Mouse (Mus musculus) stomach, embryonic 16.5 days (tissue): ENCODE measurements around the gene Hcrtr2. TPM values are rescaled to one million over a fixed set of nuclear protein-coding genes. Genes with fewer than 3 reads are reported as not detected.

ENCODE experiments used
- ATAC-seq: fragments of 200-750 bp; cut with Nextera tagmentation; 2 replicates; pipeline ENCODE4 v1.8.0; 2017; ENCODE audit warnings: moderate number of reproducible peaks, moderate TSS enrichment; ENCODE audit not compliant: insufficient read depth, low FRiP score
- H3K27ac ChIP-seq: fragments of 300-500 bp; sonication (generic); 2 replicates; pipeline ENCODE4 v1.5.1; 2014; ENCODE audit warnings: low read length
- H3K27me3 ChIP-seq: fragments of 300-500 bp; sonication (generic); 2 replicates; pipeline ENCODE4 v1.6.1; 2014; ENCODE audit warnings: low read length, control low read depth, mixed read lengths; ENCODE audit not compliant: control insufficient read depth, insufficient read depth
- H3K36me3 ChIP-seq: fragments of 300-500 bp; sonication (generic); 2 replicates; pipeline ENCODE4 v1.6.1; 2014; ENCODE audit warnings: low read length; ENCODE audit not compliant: control insufficient read depth, insufficient read depth
- H3K4me1 ChIP-seq: fragments of 300-500 bp; sonication (generic); 2 replicates; pipeline ENCODE4 v1.6.1; 2014; ENCODE audit warnings: low read length, control low read depth, mixed read lengths; ENCODE audit not compliant: control insufficient read depth, insufficient read depth
- H3K4me2 ChIP-seq: fragments of 300-500 bp; sonication (generic); 2 replicates; pipeline ENCODE4 v1.6.1; 2014; ENCODE audit warnings: low read depth, low read length, mixed read lengths
- H3K4me3 ChIP-seq: fragments of 300-500 bp; sonication (generic); replicated peaks from 2 replicates; pipeline ENCODE4 v1.5.1; 2014; ENCODE audit warnings: mild to moderate bottlenecking, low read length
- H3K9ac ChIP-seq: fragments of 300-500 bp; sonication (generic); 2 replicates; pipeline ENCODE4 v1.6.1; 2014; ENCODE audit warnings: low read length
- H3K9me3 ChIP-seq: fragments of 300-500 bp; sonication (generic); replicated peaks from 2 replicates; pipeline ENCODE4 v1.6.1; 2016; ENCODE audit warnings: low read length, control low read depth; ENCODE audit not compliant: control insufficient read depth
- WGBS: fragments of 180-500 bp; shearing (Covaris S2); extraction: QIAGEN DNeasy Blood & Tissue Kit; methylation state at CpG from one replicate; pipeline ENCODE4 v1.1.7; 2014; 5-methylcytosine and 5-hydroxymethylcytosine counted together
- polyA plus RNA-seq: library from polyadenylated mRNA; unstranded; fragments of >200 nt; fragmentation: Nextera tagmentation; extraction: Ambion mirVana; gene quantifications from 2 replicates; pipeline ENCODE4 v1.2.1, GENCODE M21; 2015

The Hcrtr2 gene
- 0.10 TPM in 1 of 2 replicates, not detected in the other for polyA plus RNA-seq

DNA sequence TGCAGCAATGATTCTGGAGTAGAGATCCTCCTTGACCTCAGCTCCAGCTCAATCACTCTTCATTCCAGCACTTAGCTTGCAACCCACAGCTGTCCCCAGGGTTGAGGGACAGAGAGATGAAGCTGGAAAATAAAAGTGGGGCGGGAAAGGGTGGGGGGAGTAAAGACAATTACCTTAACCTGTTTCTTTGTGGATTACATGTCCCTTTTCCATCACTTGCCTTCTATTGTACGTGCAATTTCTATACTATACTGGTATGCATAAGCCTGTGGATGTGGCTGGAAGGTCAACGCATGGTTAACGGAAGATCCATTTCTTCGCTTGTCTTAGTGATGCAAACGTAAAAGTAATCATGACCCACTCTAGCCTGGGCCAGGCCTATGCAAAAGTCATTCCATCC lies at the start of gene Hcrtr2:
TSS of gene Hcrtr2 (minus strand) at position 101 of the 400 bp plus-strand sequence.
- peak within 1 kb of the TSS; percentile 89 for H3K4me2 ChIP-seq
- 72% methylated on average over 6 of the region's 6 CpGs for WGBS
- H3K36me3 ChIP-seq, result no peaks in the 10 kb centered on the region
- H3K4me1 ChIP-seq, result peaks cover 8% of the 10 kb centered on the region
- no peak for ATAC-seq
- H3K4me3 ChIP-seq, result peak within 1 kb of the TSS; percentile 47
- H3K27me3 ChIP-seq, result peaks cover 10% of the 10 kb centered on the region
- H3K9me3 ChIP-seq, result no peaks in the 10 kb centered on the region
- H3K27ac ChIP-seq, result no peak within 1 kb of the TSS
- H3K9ac ChIP-seq, result peak within 1 kb of the TSS; percentile 43; the same call in 1 of the 2 replicates

DNA sequence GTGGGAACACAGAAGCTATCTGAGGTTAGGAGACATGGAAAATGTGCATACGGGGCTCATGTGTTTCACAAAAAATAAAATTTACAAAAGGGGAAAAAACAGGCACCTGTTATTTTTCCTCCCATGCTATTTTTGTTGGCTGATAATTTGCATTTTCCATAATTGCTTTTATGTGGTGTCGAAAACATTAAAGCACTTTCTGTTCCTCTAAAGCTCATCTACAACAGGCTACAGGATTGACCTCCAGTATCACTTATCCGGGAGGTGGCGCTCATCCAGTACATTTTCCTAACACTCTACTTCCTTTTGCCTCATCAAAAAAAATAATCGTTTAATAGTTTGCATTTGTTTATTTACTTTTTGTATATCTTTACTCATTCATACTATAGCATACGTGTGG lies 41.2 kb upstream of the Hcrtr2 start:
- Histone ChIP-seq H3K9me3 (no peaks in the 10 kb centered on the region), H3K4me2 (no peak overlapping the region), H3K27me3 (no peaks in the 10 kb centered on the region), H3K27ac (no peak overlapping the region), H3K4me3 (no peak overlapping the region), H3K4me1 (no peaks in the 10 kb centered on the region), H3K36me3 (no peaks in the 10 kb centered on the region), H3K9ac (no peak overlapping the region)
- ATAC-seq, result no peak
- WGBS, result 81% methylated on average over 6 of the region's 6 CpGs

DNA sequence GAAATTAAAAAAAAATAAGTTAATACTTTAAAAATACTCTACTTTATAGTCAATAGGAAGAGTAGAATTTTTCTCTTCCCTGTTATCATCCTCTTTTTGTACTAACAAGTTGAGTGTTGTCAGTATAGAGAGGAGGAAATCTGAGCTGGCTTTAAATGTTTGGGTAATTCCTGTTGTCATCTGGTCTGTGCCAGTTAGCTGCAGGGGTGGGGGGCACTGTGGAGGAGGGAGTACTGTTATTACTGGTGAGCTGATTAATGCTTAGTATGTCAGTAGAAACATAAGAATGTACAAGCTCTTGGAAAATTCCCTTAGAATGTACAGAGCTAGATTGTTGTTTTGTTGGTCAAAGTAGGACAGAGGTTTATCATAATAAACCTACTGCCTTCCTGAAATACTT lies 36.7 kb upstream of the Hcrtr2 start:
- Histone ChIP-seq H3K4me2 (no peak overlapping the region), H3K27ac (no peak overlapping the region), H3K36me3 (no peaks in the 10 kb centered on the region), H3K27me3 (no peaks in the 10 kb centered on the region), H3K9ac (no peak overlapping the region), H3K4me1 (no peaks in the 10 kb centered on the region), H3K4me3 (no peak overlapping the region), H3K9me3 (no peaks in the 10 kb centered on the region)
- no peak for ATAC-seq

DNA sequence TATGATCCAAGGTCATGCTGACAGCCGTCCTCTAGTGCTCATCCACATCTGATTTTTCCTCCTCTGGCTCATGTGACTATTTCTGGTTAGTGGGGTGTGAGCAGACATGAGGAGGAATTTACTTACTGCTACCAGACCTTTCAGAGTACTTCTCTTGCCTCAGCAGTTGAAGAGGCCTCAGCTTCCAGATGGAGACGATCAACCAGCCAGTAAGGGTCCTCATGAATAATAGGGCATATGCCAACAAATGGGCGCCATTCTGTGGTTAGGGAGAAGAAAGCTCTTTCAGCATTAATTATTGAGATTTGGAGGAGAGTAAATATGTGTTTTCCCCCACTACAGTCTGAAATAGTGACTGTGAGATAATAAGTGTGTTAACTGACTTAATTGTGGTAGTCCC lies 28.7 kb upstream of the Hcrtr2 start:
- no peaks in the 10 kb centered on the region for H3K36me3 ChIP-seq
- H3K4me3 ChIP-seq, result no peak overlapping the region
- H3K9me3 ChIP-seq, result no peaks in the 10 kb centered on the region
- H3K27me3 ChIP-seq, result no peaks in the 10 kb centered on the region
- no peak overlapping the region for H3K27ac ChIP-seq
- H3K9ac ChIP-seq, result no peak overlapping the region
- no peak overlapping the region for H3K4me2 ChIP-seq
- no peaks in the 10 kb centered on the region for H3K4me1 ChIP-seq
- 72% methylated on average over 3 of the region's 3 CpGs for WGBS
- ATAC-seq, result no peak

DNA sequence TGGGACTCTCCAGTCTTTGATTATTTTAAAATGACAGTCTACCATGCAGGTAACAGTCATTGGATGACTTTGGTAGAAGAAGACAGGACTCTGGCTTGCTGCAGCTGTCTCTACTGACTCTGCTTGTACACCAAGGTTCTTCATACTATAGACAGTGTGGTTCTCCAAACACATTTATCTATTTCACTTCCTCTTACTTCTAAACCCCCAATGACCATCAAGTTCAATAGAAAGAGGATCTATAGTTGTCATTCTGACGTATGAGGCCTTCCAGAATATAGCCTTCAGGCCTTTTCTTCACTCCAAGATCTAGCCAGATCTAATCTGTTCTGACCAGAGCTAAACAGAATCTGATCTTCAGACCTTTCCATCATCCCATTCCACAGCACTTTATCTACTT lies 23.6 kb upstream of the Hcrtr2 start:
- Histone ChIP-seq H3K4me1 (no peaks in the 10 kb centered on the region), H3K4me3 (no peak overlapping the region), H3K27me3 (no peaks in the 10 kb centered on the region), H3K4me2 (no peak overlapping the region), H3K9ac (no peak overlapping the region), H3K9me3 (no peaks in the 10 kb centered on the region), H3K36me3 (no peaks in the 10 kb centered on the region), H3K27ac (no peak overlapping the region)
- no peak for ATAC-seq
- 87% methylated on average over 1 of the region's 1 CpGs for WGBS

DNA sequence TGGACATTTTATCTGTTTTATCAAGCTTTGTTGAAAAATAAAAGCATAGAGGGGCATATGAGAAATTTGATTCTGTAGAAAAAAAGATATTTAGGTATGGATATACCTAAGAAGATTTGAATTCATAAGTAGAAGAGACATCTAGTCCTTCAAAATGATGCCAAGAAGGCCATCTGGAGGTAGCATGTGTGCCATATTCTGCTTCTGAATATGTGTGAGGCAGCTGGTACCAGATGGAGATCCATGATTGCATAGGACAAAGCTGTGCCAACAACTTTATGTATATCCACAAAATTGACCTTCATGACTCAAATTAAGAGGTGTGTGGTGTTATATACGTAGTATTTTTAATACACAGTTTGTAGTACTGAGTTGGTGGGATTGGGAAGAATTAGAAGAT lies 7.4 kb upstream of the Hcrtr2 start:
- H3K4me2 ChIP-seq, result no peak overlapping the region
- H3K9ac ChIP-seq, result no peak overlapping the region
- no peaks in the 10 kb centered on the region for H3K36me3 ChIP-seq
- no peak overlapping the region for H3K27ac ChIP-seq
- no peaks in the 10 kb centered on the region for H3K4me1 ChIP-seq
- no peak overlapping the region for H3K4me3 ChIP-seq
- WGBS, result 78% methylated on average over 1 of the region's 1 CpGs
- ATAC-seq, result no peak
- no peaks in the 10 kb centered on the region for H3K9me3 ChIP-seq
- no peaks in the 10 kb centered on the region for H3K27me3 ChIP-seq

DNA sequence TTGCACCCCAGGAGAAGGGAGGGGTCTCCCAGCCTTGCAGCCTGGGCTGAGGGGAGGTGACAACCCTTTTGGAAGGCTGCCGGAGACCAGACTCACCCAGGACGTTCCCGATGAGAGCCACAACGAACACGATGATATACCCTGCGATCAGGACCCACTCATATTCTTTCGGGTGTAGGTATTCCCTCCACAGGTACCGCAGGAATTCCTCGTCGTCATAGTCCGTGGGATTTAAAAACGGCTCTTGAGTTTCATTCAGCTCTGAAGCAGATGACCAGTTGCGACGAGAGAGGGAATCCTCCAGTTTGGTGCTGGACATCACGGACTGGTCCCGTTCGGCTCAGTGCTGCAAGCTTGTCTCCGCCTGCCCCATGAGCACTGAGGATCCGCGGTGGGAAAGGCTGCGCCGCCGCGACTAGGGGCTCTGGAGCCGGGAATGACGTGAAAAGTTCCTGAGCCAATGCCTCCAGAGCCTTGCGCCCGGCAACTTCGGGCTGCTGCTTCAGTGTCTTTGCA lies 412 bp downstream of the Hcrtr2 start:
- Histone ChIP-seq H3K4me2 (peak overlapping the region; percentile 89), H3K27ac (no peak overlapping the region), H3K27me3 (peaks cover 10% of the 10 kb centered on the region), H3K9ac (peak overlapping the region; percentile 43; the same call in 1 of the 2 replicates), H3K9me3 (no peaks in the 10 kb centered on the region), H3K4me1 (peaks cover 8% of the 10 kb centered on the region), H3K4me3 (peak overlapping the region; percentile 47), H3K36me3 (no peaks in the 10 kb centered on the region)
- no peak for ATAC-seq
- 1% methylated on average over 29 of the region's 29 CpGs for WGBS

DNA sequence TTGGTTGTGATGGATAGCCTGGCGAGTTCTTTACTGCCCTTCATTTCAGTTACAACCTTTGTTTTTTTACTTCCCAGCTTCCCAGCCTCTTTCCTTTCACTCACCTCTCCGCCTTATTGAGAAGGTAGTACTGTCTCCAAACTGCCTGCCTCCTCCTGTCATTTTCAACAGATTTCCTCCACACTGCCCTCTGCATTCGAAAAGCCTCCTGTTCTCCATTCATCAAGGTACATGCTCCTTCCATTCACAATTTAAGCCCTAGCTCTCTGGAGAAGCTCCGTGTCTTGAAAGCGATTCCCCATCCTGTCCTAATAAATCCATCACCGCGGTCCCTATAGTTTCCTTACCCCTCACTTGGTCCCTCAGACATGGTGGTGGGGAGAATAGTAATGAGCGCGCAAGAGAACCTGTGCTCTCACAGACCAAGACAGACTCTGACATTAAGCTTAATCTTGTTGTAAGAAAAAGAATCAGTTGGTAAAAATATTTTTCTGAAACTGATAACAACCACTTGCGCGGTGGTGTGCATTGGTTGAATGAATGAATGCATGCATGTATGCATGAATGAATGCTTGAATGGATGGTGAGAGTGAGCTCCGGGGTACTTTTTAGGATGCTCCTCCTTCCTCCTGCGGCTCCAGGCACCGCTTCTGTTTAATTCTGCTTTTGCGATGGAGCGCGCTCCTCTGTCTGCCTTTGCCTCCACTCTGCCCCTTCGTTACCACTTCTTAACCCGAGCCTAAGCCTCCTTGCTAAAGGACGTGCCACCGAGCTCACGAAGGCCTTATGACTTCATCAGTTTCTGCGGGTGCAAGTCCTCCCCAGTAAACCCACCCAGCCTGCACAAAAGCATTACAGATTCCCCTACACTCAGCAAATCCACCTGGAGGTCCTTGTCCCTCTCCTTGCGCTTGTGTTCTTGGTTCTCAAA lies 1.3 kb downstream of the Hcrtr2 start:
- Histone ChIP-seq H3K9ac (peak overlapping the region; percentile 32; the same call in 1 of the 2 replicates), H3K9me3 (no peaks in the 10 kb centered on the region), H3K4me3 (peak overlapping the region; percentile 47), H3K27ac (no peak overlapping the region), H3K36me3 (no peaks in the 10 kb centered on the region), H3K4me1 (peaks cover 8% of the 10 kb centered on the region), H3K4me2 (peak overlapping the region; percentile 89), H3K27me3 (peaks cover 10% of the 10 kb centered on the region)
- ATAC-seq, result no peak
- 6% methylated on average over 24 of the region's 24 CpGs for WGBS

DNA sequence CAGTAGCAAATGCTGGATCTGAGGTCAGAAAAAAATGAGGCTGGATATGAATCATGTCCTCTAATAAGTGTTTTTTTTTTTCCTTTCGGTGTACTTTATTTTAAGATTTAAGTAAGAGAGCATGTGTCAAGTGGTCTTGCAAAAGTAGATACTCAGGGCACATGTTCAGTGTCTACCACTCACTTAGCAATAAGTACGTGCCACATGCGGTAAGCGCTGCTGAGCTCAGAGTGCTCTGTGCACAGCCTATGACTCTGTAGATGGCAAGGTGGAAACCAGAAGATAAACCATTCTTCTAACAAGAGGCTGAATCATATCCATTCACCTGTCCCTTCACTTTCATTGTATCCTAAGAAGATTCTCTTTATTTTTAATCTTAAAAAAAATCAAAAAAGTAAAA lies 2.1 kb downstream of the Hcrtr2 start:
- H3K4me3 ChIP-seq, result no peak overlapping the region
- no peak overlapping the region for H3K9ac ChIP-seq
- H3K27me3 ChIP-seq, result peaks cover 10% of the 10 kb centered on the region
- peaks cover 8% of the 10 kb centered on the region for H3K4me1 ChIP-seq
- 60% methylated on average over 4 of the region's 4 CpGs for WGBS
- no peak overlapping the region for H3K27ac ChIP-seq
- no peaks in the 10 kb centered on the region for H3K36me3 ChIP-seq
- no peaks in the 10 kb centered on the region for H3K9me3 ChIP-seq
- ATAC-seq, result no peak
- no peak overlapping the region for H3K4me2 ChIP-seq
